Mouse (Mus musculus) lung, postnatal 10 days (tissue): Measurements from ENCODE around the gene Arfip2.
A peak's percentile ranks its signal among the peaks of the same experiment; 100 is the strongest.

Experiments used
- DNase-seq: peaks from one replicate; pipeline ENCODE4 v3.0.0; 2021

The Arfip2 gene

DNA sequence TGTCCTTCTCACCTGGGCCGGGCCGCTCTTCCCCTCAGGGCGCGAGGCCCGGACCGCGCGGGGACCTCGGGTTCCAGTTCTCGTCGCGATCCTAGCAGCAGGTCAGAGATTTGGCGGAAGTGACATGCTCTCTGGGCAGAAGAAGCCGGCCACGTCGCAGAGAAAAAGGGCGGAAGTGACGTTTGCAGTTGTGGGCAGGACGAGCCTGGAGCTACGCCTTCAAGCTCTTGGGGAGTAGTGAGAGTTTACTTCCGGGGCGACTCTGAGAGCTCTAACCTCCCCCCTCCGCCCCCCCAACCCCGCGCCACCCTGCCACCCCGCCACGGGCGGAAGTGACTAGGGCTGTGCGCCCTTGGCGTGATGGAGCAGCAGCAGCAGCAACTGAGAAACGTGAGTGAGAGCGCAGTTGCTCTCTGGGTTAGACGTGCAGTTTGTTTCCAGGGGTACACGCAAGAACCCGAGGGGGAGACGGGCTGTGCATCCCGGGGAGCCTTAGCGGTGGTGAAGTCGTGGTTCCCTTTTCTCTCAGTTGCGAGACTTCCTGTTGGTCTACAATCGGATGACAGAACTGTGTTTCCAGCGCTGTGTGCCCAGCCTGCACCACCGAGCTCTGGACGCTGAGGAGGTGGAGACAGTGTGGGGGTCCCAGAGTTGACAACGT is at the start of gene Arfip2, which contains the start of gene Gm45799:
Gene Arfip2, minus strand, starts transcription at position 184 of the 661 bp plus-strand sequence.
Gene Gm45799, plus strand, starts transcription at position 320 of the 661 bp plus-strand sequence.
- DNase-seq: peak; percentile 99

DNA sequence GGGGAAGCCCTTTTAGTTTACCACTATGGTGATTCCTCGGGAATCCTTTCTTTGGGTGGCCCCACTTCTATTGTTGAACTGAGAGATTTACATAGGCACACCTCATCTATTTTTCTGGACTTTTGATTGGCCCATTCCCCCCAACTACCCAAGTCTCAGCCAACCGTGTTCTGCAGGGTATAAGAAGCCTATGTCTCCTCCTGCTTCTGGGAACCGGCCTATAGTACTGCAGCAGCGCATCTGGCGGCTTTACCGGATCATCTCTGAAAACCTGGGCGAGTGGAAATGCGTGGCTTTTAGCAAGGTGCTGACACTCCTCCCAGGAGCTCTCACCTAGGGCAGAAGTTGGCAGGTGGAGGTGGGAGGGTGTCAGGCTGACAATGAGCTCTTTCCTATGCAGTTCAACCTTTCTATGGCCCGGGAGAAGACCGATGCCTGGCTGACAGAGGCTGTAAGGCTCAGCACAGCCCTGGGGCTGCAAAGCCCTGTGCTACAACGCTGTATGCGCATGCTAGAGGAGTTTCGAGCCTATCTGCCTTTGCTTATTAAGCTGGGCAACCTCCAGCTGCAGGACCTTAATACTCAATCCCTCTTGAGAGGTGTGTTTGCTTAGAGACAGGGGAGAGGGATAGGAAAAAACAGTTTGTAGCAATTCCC is 45.5 kb upstream of the Arfip2 start:
- DNase-seq: no peak

DNA sequence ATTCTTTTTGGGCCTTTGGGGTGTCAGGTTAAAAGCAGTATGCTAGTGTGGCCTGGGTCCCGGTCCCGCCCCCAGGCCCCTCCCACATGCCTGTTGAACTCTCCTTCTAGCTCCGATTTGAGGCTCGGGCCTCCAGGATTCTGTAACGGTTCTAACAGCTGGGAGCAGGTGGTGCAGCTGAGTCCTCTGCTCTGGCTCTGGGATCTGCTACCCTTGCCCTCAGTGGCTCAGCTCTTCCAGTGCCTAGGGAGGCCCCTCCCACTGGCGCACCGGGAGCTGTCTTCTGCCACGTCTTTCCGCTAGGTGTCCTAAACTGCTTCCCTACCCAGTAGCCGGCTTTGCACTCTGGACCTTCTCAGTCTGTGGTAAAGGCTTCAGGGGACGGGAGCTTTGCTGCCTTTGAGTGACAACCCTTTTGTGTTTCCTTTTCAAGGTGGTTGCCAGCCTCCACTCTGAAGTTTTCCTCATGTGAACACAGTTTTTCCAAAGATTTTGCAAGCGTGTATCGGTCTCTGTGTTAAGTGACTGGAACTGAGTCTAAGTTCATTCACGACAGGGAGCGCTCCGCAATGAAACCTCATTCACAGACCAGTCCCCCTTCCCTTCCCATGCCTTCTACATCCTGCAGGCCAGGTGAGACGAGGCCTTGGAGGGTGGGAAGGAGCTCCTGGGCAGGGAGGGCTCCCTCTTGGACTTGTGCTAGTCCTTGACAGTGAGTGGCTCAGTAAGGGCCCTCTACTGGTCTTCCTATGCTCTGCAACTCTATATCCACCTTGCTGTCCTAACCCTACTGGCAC is 10.6 kb upstream of the Arfip2 start, which contains the start of gene Dnhd1:
Gene Dnhd1, plus strand, starts transcription at position 189 of the 797 bp plus-strand sequence.
- peak; percentile 90 for DNase-seq

DNA sequence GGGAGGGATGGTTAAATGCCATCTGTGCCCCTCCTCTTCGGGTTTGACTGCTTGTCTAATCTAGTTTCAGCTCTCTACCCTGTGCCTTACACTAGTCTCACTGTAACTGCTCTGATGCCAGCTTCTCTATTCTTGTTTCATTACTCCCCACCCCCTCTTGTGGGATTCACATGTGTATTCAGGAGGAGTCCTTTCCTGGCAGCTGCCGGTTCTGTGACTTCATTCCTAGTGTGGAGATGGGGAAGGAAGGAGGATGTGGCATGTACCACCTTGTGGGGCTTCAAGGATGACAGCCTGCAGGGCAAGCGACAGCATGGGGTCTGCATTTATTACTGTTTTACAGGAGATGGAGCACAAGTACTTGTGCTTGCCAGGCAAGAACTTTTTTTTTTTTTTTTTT is 1.7 kb upstream of the Arfip2 start:
- DNase-seq: no peak

DNA sequence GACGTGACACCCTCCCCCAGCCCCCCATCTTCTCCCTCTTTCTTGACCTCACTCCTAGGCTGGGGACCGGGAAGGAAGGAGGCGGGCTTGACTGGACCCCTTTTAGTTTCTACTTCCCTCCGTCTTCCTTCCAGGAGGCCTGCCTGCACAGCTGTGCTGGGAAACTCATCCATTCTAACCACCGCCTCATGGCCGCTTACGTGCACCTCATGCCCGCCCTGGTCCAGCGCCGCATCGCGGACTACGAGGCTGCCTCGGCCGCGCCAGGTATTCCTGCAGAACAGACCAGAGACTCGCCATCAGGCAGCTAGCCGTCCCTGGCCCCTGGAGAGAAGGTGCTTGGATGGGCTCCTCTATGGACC is 659 bp upstream of the Arfip2 start:
- no peak for DNase-seq

DNA sequence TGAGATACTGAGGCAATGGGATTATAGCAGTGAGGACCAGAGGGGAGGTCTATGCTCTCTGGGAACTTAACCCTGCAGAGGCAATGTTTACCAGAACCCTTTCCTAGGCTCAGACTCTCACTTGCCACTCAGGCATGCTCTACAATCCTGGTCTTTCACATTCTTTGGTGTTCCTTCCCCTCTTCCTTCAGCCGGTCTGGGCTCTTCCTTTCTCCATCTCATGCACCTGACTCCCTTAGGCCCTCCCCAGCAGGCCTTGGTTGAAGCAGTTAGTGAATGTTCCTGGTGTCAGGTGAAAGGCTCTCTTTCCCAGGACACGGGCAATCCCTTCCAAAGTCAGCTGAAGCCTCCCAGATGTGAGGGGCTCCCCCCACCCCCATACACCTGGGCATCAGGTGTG is 460 bp downstream of the Arfip2 start, which contains the start of gene Timm10b:
Gene Timm10b, plus strand, starts transcription at position 301 of the 400 bp plus-strand sequence.
- no peak for DNase-seq

DNA sequence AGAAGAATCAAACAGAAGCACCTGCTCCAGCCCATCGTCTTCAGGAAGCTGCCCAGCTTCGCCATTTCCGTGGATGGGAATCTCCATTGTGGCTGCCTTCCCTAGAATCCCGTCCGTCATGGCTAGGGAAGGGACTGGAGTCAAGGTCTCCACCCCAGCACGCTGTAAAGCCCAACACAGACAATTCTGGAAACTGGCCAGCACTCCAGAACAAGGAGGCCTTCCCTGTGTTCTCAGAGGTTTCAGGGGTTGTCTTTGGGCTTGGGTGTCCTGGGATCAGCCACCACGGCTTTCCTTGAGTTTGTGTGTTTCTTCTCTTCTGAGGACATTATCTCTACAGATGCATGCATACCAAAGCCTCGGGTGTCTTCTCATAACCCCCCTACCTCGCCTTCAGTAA is 912 bp downstream of the Arfip2 start:
- peak; percentile 54 for DNase-seq

DNA sequence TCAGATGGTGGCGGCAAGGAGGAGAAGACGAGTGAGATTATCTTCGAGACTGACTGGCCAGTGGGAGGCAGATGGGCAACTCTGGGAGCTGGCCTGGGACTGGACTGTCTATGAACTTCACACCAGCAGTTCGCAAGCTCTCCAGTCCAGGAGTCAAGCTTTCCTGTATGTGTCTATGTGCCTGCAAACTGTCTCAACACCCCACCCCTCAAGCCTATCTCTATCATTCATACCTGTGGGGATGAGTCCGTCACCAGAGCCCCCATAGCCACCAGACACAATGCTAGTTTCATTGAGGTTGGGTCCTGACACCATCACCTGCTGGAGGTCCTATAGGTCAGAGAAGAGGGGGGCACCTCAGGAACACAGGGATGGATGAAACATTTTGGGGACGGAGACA is 1.4 kb downstream of the Arfip2 start:
- DNase-seq: no peak

DNA sequence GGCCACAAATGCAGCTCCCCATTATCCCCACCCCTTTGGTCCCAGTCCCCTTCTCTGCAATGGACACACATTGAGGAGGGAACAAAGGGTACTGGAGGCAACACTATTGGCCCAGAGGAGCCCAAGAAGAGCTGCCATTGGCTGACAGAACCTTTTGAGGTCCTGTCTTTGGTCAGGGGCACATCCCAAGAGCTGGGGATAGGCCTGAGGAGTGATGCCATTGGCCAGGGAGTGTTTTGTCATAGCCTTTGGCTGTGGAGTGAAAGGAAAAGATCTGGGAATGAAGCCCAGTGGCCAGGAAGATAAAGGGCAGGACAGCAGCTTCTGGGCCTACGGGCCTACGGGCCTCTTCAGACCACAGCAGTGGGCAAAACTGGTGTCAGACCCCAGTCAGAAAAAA is 4.5 kb downstream of the Arfip2 start:
- no peak for DNase-seq

DNA sequence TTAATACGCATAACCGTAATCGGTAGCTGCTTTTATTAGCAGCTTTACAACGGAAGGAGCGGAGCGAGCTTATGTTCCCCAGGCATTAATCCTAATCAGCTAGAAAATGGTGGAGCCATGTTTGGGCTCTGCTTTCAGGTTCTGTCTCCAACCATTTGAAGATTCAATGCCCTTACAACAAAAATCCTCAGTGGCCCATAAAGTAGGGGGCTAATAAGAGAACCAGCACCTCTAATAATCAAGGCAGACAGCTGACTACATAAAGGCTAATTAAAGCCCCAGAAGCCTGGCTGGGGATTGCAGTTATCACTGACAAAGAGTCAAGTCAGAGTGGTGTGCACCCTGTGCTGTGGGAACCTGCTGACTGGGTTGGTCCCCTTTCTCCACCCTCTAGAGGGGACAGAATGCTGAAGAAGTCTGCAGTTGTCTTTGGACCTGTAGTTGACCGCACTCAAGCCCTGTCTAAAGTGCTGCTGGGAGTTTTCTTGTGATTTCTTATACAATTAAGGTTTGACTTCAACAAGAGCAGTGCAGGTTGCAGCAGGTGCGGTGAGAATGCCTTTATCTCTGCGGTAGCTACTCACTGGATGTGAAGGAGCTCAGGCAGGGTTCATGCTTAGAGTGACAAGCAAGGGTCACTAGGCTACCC is 5.8 kb downstream of the Arfip2 start:
- no peak for DNase-seq

DNA sequence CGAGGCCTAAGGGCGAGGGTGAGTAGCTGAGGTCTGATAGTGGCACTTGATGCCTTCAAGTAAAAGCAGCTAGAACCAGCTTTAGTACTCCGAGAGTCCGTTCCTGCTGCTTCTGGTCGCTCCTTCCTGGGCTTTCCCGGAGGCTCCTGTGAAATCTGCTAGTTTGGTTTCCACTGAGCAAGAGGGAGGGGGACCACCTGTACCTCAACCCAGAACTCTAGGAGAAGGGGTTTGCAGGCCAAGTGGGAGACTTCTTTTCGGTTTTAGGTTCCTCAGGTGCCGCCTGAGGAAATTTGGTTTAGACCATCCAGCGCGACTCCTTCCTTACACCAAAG is 6.4 kb downstream of the Arfip2 start:
- DNase-seq: no peak

DNA sequence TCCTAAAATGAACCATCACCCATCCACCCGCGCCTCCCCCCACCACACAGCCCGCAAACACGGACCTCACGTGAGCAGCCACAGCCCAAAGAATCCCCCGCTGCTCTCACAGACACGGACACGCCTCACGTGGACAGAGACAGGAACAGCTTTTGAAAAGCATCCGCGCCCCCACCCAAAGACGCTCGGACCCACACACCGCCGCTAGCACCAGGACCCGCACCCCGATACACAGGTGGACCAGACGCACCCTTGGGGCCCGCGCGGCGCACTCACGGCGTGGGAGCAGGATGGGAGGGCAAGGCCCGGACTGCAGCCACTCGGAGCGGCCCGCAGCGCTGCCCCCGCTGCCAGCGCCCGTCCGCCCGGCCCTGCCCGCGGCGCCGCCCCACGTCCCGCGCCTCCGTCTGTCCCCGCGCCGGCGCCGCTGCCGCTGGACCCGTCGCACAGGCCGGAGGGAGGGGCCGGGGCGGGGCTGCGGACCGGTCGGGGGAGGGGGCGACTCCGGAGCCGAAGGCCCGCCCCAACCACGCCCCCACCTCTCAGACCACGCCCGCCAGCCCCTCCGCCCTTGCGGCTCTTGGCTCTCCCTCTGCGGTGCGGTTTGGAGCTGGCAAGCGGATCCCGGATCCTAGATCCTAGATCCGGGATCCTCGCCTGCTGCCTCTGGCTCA is 7.0 kb downstream of the Arfip2 start, which contains the start of gene Trim3:
Gene Trim3, minus strand, starts transcription at position 445 of the 674 bp plus-strand sequence.
- peak; percentile 93 for DNase-seq

DNA sequence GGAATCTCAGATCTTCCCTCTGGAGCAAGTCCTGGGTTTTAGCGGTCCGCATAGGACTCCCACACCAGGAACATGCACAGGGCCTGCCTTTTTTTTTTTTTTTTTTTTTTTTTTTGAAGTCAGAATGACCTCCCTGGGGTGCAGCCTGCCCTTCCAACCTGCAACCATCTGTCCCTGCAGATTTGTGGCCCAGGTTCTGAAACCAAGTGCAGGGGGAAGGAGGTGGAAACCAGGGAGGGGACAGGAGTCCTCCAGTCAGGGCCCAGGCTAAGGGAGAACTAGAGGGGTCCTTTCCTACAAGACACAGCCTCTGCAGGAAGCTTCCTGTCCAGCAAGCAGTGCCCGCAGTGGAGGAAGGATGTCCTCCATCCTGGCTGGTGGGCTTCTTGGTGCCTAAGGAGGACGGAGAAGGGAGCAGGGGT is 7.7 kb downstream of the Arfip2 start:
- no peak for DNase-seq

DNA sequence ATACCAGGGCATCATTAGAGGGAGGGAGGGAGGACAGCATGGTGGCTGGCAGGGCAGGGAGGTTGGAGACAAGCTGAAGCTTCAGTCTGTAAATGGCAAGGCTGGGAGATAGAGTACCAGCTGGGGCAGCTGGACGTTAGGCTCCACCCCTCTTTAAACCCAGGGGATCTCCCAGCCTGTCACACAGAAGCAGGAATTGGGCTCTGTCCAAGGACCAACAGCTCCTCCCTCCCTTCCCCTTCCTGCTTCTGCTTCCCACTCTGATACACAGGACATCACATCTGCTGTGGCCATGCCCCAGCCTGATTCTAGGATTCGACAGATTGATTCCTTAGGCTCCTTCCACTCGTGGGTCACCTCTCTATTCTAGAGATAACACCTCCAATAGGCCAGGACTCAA is 11.6 kb downstream of the Arfip2 start:
- DNase-seq: peak; percentile 93

DNA sequence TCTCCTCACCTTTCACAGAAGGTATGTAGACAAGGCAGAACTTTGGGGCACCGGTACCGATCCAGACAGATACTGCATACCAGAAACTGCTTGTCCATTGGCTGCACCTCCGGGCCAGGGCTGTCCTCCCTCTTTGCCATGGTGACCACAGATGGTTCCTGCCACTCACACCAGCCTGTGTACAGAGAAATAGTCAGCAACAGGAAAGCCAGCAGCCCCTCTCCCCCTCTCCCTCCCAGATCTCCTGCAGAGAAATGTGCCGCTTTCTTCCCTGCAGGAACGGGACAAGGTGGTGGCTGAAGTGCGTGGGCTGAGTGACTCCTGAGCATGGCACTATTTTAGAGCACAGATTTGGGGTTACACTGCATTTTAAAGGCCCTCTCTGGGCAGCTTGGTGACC is 14.8 kb downstream of the Arfip2 start:
- DNase-seq: peak; percentile 73

DNA sequence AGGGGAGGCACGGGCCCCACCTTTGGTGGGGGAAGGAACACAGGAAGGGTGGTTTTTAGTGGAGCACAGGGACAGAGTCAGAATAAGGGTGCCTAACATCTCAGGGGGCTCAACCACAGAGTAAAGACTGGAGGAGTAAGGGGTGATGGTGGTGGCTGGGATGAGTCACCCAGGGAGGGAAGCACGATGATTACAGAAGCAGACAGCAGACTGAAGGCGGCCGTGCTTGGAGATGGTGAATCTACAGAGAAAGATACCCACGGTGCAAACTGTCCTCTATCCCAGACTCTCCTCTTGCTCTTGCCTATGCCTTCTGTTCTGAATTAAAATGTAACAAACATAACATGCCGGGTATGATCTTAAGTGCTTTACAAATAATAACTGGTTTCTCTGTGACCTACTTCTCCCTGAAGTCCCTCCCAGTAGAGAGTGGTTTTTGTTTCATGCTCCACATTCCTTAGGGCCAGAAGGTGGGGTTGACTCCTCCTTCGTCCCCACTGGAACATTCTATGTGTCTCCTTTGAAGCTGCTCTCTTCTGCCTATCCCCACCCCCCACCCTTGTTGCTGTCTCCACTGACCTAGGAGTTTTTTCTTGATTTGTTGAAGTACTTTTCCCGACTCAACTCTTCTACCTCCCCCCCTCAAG is 18.4 kb downstream of the Arfip2 start:
- peak; percentile 55 for DNase-seq

DNA sequence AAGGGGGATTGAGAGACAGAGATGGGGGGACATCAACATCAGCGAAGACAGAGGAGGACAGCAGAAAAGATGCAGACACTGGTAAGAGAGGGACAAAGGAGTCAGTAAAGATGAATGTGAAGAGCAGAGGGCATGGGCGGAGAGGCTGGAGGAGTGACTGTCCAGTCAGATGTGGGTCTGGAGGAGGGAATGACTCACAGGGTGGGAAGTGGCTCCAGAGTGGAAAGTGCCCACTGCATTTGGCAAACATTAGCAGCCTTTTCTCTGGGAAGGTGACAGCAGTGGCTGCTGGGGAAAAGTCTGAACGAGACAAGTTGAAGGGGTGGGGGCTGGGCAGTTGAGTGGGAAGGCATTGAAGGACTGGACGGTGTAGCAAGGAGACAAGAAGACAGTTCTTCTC is 19.2 kb downstream of the Arfip2 start:
- peak; percentile 70 for DNase-seq

DNA sequence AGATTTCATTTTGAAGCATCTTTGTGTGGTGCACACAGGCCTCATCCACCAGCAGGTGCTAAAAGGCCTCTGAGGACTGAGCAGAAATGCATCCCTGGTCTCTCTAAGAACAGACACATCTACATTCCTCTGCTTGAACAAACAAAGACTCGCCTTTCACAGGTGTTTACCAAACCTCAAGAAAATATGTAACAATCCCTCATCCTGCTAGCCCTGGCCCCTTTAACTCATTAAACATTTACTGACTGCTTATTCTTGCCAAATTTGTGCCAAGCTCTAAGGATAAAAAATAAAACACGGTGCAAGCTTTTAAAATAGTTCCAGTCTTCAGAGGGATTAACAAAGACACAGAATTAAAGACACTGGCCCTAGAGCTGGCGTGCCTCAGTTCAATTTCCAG is 20.5 kb downstream of the Arfip2 start:
- no peak for DNase-seq

DNA sequence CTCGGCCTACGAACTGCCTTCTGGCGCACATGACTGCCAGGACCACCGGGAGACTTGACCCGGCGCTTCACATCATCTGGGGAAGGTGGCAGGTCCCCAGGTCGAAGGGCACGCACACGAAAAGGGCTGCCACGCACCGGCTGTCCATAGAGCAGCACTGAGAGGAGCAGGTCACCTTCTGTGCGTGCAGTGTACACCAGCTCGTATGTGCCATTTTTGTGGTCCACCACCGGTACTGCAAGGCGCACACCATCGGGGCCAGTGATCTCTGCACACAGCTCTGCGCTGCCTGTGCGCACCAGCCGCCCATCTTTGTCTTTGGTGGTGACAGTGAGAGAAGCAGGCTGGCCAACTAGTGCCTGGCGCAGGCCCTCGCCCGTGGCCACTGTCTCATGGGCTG is 22.4 kb downstream of the Arfip2 start:
- DNase-seq: no peak

DNA sequence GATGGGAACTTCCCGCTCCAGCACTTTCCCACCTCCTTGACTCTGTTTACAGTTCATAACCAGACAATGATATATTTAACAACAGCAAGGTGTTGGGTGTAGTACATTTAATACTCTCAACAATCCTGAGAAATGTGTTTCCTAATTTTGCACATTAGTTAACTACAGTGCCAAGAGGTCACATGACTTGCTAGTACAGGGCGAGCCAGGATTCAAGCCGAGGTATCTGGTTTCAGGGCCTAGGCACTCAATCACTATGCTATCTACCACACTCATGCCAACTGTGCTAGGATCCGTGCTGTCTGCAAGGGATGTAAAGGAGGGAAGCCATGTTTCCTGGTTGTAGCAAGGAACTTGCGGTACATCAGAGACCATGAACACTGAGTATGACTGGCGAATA is 23.7 kb downstream of the Arfip2 start:
- DNase-seq: no peak

DNA sequence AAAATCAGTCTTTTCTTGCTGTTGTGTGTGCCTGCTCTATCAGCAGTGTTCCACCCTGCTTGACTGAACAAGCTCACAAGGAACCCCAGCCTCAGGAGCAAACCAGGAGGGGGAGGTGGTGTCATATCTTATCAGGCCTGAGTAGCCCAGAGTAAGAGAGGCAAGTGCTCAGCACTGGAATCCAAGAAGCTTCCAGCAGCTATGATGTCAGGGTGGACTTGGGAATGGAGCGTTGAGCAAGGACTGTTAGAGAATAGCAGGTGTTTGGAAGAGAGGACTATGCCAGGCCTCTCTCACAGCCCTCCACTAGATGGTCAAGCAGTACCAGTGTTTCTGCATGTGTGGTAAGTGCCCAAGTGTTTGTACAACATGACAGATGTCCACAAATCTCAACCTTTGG is 24.5 kb downstream of the Arfip2 start:
- no peak for DNase-seq

DNA sequence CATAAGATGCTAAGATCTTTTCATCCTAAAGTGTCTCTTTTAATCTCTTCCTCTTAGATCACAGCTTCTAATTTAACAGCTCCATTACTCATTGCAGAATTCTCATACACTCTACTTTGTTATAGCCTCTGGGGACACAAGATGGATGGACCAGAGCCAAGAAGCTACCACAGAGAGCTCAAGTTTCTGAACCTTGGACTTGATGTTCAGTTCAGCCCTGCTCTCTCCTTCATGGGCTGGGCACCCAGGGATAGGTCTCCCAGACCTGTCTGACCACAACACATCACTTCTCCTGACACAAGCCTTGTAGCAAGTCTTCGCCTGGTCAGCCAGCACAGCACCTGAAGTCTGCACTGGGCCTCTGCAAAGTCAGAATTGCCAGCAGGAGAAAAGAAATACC is 25.8 kb downstream of the Arfip2 start:
- DNase-seq: no peak
